Mouse (Mus musculus) limb, embryonic 12.5 days (tissue): ENCODE measurements around the gene Dthd1. TPM values are rescaled to one million over a fixed set of nuclear protein-coding genes. Genes with fewer than 3 reads are reported as not detected.

Experiments
- ATAC-seq: fragments of 200-750 bp; cut with Nextera tagmentation; 2 replicates; pipeline ENCODE4 v1.8.0; 2017; ENCODE audit warnings: low read depth, moderate TSS enrichment; ENCODE audit not compliant: insufficient number of reproducible peaks, insufficient read depth, low FRiP score, low TSS enrichment
- H3K27ac ChIP-seq: fragments of 300-500 bp; sonication (generic); 2 replicates; pipeline ENCODE4 v1.5.1; 2016; ENCODE audit warnings: mild to moderate bottlenecking, moderate library complexity
- H3K27me3 ChIP-seq: fragments of 300-500 bp; sonication (generic); 2 replicates; pipeline ENCODE4 v1.6.1; 2016; ENCODE audit warnings: mild to moderate bottlenecking, moderate library complexity
- H3K36me3 ChIP-seq: fragments of 300-500 bp; sonication (generic); 2 replicates; pipeline ENCODE4 v1.6.1; 2016; ENCODE audit warnings: mild to moderate bottlenecking, moderate library complexity
- H3K4me1 ChIP-seq: fragments of 300-500 bp; sonication (generic); replicated peaks from 2 replicates; pipeline ENCODE4 v1.6.1; 2016
- H3K4me2 ChIP-seq: fragments of 300-500 bp; sonication (generic); 2 replicates; pipeline ENCODE4 v1.6.1; 2016; ENCODE audit warnings: mild to moderate bottlenecking, moderate library complexity
- H3K4me3 ChIP-seq: fragments of 300-500 bp; sonication (generic); replicated peaks from 2 replicates; pipeline ENCODE4 v1.5.1; 2016; ENCODE audit warnings: mild to moderate bottlenecking
- H3K9ac ChIP-seq: fragments of 300-500 bp; sonication (generic); replicated peaks from 2 replicates; pipeline ENCODE4 v1.6.1; 2016; ENCODE audit warnings: mild to moderate bottlenecking, moderate library complexity
- H3K9me3 ChIP-seq: fragments of 300-500 bp; sonication (generic); 2 replicates; pipeline ENCODE4 v1.6.1; 2016; ENCODE audit warnings: mild to moderate bottlenecking, moderate library complexity
- WGBS: fragments of 180-500 bp; shearing (Covaris S2); methylation state at CpG from one replicate; pipeline ENCODE4 v1.1.7; 2016; 5-methylcytosine and 5-hydroxymethylcytosine counted together
- polyA plus RNA-seq: library from polyadenylated mRNA; unstranded; fragments of >200 nt; fragmentation: Nextera tagmentation; extraction: Ambion mirVana; gene quantifications from 2 replicates; pipeline ENCODE4 v1.2.1, GENCODE M21; 2016

The Dthd1 gene
- polyA plus RNA-seq, 1 experiment from 2014 or later = not detected

GRCm38 (mm10) chr5:62867003-62867402, 53.4 kb downstream of the Dthd1 start:
- Histone ChIP-seq H3K4me1 (no peaks in the 10 kb centered on the region), H3K9me3 (no peaks in the 10 kb centered on the region), H3K4me3 (no peak overlapping the region), H3K9ac (no peak overlapping the region), H3K27ac (no peak overlapping the region), H3K27me3 (no peaks in the 10 kb centered on the region), H3K36me3 (no peaks in the 10 kb centered on the region), H3K4me2 (no peak overlapping the region)
- no peak for ATAC-seq

GRCm38 (mm10) chr5:62879530-62879929, 65.9 kb downstream of the Dthd1 start:
- WGBS = 66% methylated on average over 1 of the region's 1 CpGs
- ATAC-seq = no peak
- H3K9ac ChIP-seq = no peak overlapping the region

GRCm38 (mm10) chr5:62895326-62895725, 81.7 kb downstream of the Dthd1 start:
- H3K36me3 ChIP-seq = no peaks in the 10 kb centered on the region
- H3K9ac ChIP-seq = no peak overlapping the region
- no peaks in the 10 kb centered on the region for H3K27me3 ChIP-seq
- WGBS = 66% methylated on average over 3 of the region's 3 CpGs
- no peak for ATAC-seq
- H3K9me3 ChIP-seq = no peaks in the 10 kb centered on the region
- H3K4me2 ChIP-seq = no peak overlapping the region
- H3K27ac ChIP-seq = no peak overlapping the region
- H3K4me1 ChIP-seq = no peaks in the 10 kb centered on the region
- H3K4me3 ChIP-seq = no peak overlapping the region

More at GRCm38 (mm10) chr5:62879530-62879929, 65.9 kb downstream of the Dthd1 start:
- no peaks in the 10 kb centered on the region for H3K9me3 ChIP-seq
- H3K4me2 ChIP-seq = no peak overlapping the region
- H3K27ac ChIP-seq = no peak overlapping the region
- no peaks in the 10 kb centered on the region for H3K4me1 ChIP-seq
- H3K36me3 ChIP-seq = no peaks in the 10 kb centered on the region
- H3K27me3 ChIP-seq = no peaks in the 10 kb centered on the region
- no peak overlapping the region for H3K4me3 ChIP-seq

GRCm38 (mm10) chr5:62906954-62907353, 93.3 kb downstream of the Dthd1 start:
- WGBS = 83% methylated on average over 2 of the region's 2 CpGs
- Histone ChIP-seq H3K4me3 (no peak overlapping the region), H3K9me3 (no peaks in the 10 kb centered on the region), H3K36me3 (no peaks in the 10 kb centered on the region), H3K4me2 (no peak overlapping the region), H3K27ac (no peak overlapping the region), H3K9ac (no peak overlapping the region), H3K4me1 (no peaks in the 10 kb centered on the region), H3K27me3 (no peaks in the 10 kb centered on the region)
- no peak for ATAC-seq

GRCm38 (mm10) chr5:62909074-62909473, 95.5 kb downstream of the Dthd1 start:
- no peak overlapping the region for H3K4me3 ChIP-seq
- H3K9ac ChIP-seq = no peak overlapping the region
- no peaks in the 10 kb centered on the region for H3K27me3 ChIP-seq
- 81% methylated on average over 5 of the region's 5 CpGs for WGBS
- no peaks in the 10 kb centered on the region for H3K9me3 ChIP-seq
- no peak overlapping the region for H3K27ac ChIP-seq
- H3K36me3 ChIP-seq = no peaks in the 10 kb centered on the region
- H3K4me1 ChIP-seq = no peaks in the 10 kb centered on the region
- ATAC-seq = no peak
- H3K4me2 ChIP-seq = no peak overlapping the region

- H3K27me3 ChIP-seq = no peaks in the 10 kb centered on the region
- no peak overlapping the region for H3K27ac ChIP-seq
- no peak for ATAC-seq
- H3K9ac ChIP-seq = no peak overlapping the region
- no peak overlapping the region for H3K4me2 ChIP-seq
- no peaks in the 10 kb centered on the region for H3K9me3 ChIP-seq
- no peaks in the 10 kb centered on the region for H3K4me1 ChIP-seq
- H3K36me3 ChIP-seq = no peaks in the 10 kb centered on the region
- H3K4me3 ChIP-seq = no peak overlapping the region
Observed at GRCm38 (mm10) chr5:62924616-62925015, 111.0 kb downstream of the Dthd1 start.

Other genes starting within 250 kb of the Dthd1 start
- 1.2 and 1.5 TPM in 2 replicates for gene Arap2, start 47.7 kb upstream of the Dthd1 start, polyA plus RNA-seq